Mouse (Mus musculus) heart, embryonic 15.5 days (tissue): ENCODE measurements around the gene Rag2. TPM values are rescaled to one million over a fixed set of nuclear protein-coding genes. Genes with fewer than 3 reads are reported as not detected.

Experiments
- ATAC-seq: fragments of 200-750 bp; cut with Nextera tagmentation; replicated peaks from 2 replicates; pipeline ENCODE4 v1.8.0; 2017; ENCODE audit warnings: low read depth, moderate TSS enrichment; ENCODE audit not compliant: insufficient number of reproducible peaks, insufficient read depth, low FRiP score
- H3K27ac ChIP-seq: fragments of 300-500 bp; sonication (generic); 2 replicates; pipeline ENCODE4 v1.5.1; 2015; ENCODE audit warnings: mild to moderate bottlenecking, inconsistent platforms
- H3K27me3 ChIP-seq: fragments of 300-500 bp; sonication (generic); 2 replicates; pipeline ENCODE4 v1.6.1; 2015; ENCODE audit warnings: inconsistent platforms
- H3K36me3 ChIP-seq: fragments of 300-500 bp; sonication (generic); 2 replicates; pipeline ENCODE4 v1.6.1; 2015; ENCODE audit warnings: mild to moderate bottlenecking, inconsistent platforms
- H3K4me1 ChIP-seq: fragments of 300-500 bp; sonication (generic); replicated peaks from 2 replicates; pipeline ENCODE4 v1.6.1; 2015; ENCODE audit warnings: inconsistent platforms
- H3K4me2 ChIP-seq: fragments of 300-500 bp; sonication (generic); 2 replicates; pipeline ENCODE4 v1.6.1; 2015; ENCODE audit warnings: inconsistent platforms, mild to moderate bottlenecking, moderate library complexity
- H3K4me3 ChIP-seq: fragments of 300-500 bp; sonication (generic); 2 replicates; pipeline ENCODE4 v1.5.1; 2015; ENCODE audit warnings: mild to moderate bottlenecking, inconsistent platforms
- H3K9ac ChIP-seq: fragments of 300-500 bp; sonication (generic); 2 replicates; pipeline ENCODE4 v1.6.1; 2015; ENCODE audit warnings: mild to moderate bottlenecking, inconsistent platforms
- H3K9me3 ChIP-seq: fragments of 300-500 bp; sonication (generic); replicated peaks from 2 replicates; pipeline ENCODE4 v1.6.1; 2016; ENCODE audit warnings: inconsistent platforms
- WGBS: fragments of 180-500 bp; shearing (Covaris S2); methylation state at CpG from one replicate; pipeline ENCODE4 v1.1.7; 2015; ENCODE audit warnings: mixed read lengths; 5-methylcytosine and 5-hydroxymethylcytosine counted together
- polyA plus RNA-seq: library from polyadenylated mRNA; unstranded; fragments of >200 nt; fragmentation: Nextera tagmentation; extraction: Ambion mirVana; gene quantifications from 2 replicates; pipeline ENCODE4 v1.2.1, GENCODE M21; 2015

Rag2 gene
- polyA plus RNA-seq, 1 experiment from 2014 or later = 0.64 TPM

DNA sequence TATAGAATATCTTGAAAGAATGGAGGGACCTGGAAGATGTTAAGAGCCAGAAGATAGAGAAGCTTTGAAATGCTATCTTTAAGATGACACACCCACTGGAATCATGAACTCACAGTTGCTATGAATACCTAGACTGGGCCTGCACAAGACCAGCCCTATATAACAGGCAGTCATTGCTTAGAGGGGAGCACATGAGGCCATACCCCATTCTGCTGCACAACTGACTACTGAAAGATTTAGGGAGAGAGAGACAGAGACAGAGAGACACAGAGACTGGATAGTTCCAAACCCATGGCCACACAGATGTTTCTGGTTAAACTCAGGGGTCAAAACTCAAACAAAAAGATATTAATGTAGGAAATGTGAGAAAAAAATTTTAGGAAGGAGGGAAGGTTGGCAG is 2.7 kb downstream of the Rag2 start:
- ATAC-seq = no peak
- no peak overlapping the region for H3K27ac ChIP-seq
- peaks cover 9% of the 10 kb centered on the region; the same call in 1 of the 2 replicates for H3K4me1 ChIP-seq
- no peak overlapping the region for H3K4me3 ChIP-seq
- no peaks in the 10 kb centered on the region for H3K27me3 ChIP-seq
- no peaks in the 10 kb centered on the region for H3K9me3 ChIP-seq
- H3K9ac ChIP-seq = no peak overlapping the region
- H3K36me3 ChIP-seq = no peaks in the 10 kb centered on the region
- H3K4me2 ChIP-seq = no peak overlapping the region

DNA sequence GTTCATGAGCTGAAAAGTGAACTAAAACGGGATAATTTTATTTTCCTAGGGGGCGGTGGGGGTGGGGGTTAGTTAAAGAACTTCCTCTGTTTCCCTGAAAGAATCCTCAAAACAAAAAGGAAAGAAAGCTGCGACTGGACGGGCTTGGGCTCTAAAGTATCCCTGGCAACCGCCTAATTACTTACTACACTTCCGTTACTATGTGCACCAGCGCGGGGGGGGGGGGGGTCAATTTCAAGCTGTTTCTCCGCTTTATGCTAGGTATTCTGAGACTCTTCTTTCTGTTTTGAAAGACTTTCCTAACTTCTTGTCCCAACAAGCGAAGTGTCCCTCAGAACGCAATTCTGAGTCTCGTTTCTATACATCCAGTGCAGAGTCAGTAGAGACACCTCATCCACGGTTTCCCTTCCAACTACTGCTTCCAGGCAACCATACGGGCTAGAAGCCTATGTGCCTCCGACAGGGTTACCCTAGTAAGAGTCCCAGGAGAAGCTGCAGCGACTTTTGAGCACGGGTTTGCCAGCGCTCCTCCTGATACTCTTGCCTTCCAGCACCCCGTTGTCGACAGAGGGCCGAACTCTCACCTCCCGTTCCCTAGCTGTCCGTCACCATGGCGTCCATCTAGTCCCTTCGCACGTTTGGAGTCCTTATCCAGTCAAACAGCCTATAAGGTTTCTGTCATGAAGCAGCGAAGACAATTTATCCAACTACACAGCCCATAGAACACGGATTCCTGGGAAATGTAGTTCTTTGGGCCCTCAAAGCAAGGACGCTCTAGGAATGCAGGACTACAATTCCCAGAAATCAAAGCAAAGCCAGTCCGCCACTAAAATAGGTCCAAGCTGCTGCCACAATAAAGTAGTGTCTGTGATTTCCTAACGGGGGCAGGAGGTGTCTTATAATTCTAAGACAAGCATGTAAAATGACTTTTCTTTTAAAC is 4.0 kb downstream of the Rag2 start:
- Histone ChIP-seq H3K9me3 (no peaks in the 10 kb centered on the region), H3K36me3 (no peaks in the 10 kb centered on the region), H3K27ac (peak overlapping the region; percentile 90), H3K4me1 (peaks cover 9% of the 10 kb centered on the region; the same call in 1 of the 2 replicates), H3K27me3 (no peaks in the 10 kb centered on the region), H3K9ac (peak overlapping the region; percentile 74), H3K4me3 (peak overlapping the region; percentile 92), H3K4me2 (peak overlapping the region; percentile 71)
- WGBS = 5% methylated on average over 31 of the region's 31 CpGs
- peak; percentile 98 for ATAC-seq

DNA sequence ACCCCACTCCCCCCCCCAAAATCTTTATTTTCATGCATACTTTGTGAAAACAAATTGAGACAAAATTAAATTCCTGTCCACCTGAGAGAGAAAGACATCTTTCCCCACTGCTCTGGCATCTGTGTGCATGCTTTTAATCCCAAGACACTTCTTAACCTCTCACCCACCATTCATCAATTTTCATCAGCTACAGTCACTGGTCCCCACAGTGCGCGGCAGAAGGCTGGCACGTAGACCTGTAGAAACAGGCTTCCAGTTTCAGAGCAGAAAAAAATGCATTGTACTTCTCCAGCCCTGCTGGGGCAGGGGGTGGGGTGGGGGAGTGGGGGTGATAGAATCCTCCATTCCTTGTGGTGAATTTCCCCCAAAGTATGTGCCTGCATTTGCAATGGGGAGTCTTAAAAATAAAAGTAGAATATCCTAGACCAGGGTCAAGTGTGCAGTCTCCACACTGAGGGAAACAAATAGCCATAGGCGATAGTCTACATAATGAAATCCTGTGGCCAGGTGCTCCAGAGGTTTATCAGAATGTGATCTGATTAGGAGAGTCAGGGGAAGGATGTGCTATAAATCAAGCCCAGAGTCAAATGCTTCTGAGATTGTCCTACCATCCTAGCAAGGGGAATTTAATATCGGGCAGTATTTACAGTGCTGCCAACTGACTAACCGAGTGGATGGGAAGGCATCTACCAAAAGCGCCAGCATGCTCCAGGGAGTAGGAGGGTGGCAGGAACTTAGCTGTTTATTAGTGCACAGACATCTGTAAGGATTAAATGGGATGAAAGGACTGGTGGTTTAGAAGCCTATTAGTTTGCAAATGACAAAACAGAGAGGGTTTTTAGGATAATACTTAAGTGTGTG is 14.7 kb downstream of the Rag2 start:
- no peak overlapping the region for H3K27ac ChIP-seq
- no peaks in the 10 kb centered on the region for H3K9me3 ChIP-seq
- no peak for ATAC-seq
- no peak overlapping the region for H3K4me2 ChIP-seq
- H3K9ac ChIP-seq = no peak overlapping the region
- no peaks in the 10 kb centered on the region for H3K27me3 ChIP-seq
- no peaks in the 10 kb centered on the region for H3K4me1 ChIP-seq
- H3K4me3 ChIP-seq = no peak overlapping the region
- H3K36me3 ChIP-seq = no peaks in the 10 kb centered on the region
- 62% methylated on average over 7 of the region's 7 CpGs for WGBS

DNA sequence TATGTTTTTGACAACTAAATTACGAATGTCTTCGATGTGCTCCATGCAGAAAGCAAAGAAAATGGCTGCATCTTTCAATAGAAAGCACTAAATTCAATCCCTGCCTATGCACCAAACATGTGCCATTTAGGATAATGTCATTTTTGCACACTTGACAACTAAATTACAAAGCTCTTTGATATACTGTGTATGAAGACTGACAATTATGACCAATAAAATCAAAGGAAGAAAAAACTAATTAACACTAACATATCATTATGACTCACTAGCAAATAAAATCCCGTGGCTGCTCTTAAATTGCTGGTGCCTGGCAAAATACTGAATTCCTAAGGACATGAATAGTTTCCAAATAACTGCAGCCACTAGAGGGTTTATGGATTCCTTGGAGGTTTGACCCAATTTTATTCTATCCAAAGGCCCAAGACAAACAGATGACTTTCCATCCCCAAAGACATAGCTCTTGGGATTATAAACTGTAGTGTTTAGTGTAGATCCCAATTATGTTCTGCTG is 15.4 kb downstream of the Rag2 start:
- ATAC-seq = no peak

DNA sequence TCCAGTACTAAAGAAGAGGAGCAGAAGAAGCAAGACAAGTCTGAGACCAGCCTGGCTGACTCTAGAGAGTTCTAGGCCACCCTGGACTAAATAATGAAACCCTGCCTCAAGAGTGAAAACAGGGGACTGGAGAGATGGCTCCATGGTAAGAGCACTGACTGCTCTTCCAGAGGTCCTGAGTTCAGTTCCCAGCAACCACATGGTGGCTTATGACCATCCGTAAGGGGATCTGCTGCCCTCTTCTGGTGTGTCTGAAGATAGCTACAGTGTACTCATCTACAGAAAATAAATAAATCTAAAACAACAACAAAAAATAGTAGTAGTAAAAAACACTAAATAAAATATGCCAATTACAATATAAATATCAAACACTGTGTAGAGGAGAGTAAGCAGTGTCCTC is 21.3 kb downstream of the Rag2 start:
- 93% methylated on average over 1 of the region's 1 CpGs for WGBS
- ATAC-seq = no peak
- H3K4me1 ChIP-seq = no peaks in the 10 kb centered on the region
- H3K4me2 ChIP-seq = no peak overlapping the region
- no peaks in the 10 kb centered on the region for H3K27me3 ChIP-seq
- H3K36me3 ChIP-seq = no peaks in the 10 kb centered on the region
- H3K4me3 ChIP-seq = no peak overlapping the region
- no peaks in the 10 kb centered on the region for H3K9me3 ChIP-seq
- no peak overlapping the region for H3K27ac ChIP-seq
- no peak overlapping the region for H3K9ac ChIP-seq

More for the DNA sequence above, 15.4 kb downstream of the Rag2 start:
- H3K27me3 ChIP-seq = no peaks in the 10 kb centered on the region
- no peaks in the 10 kb centered on the region for H3K9me3 ChIP-seq
- H3K4me1 ChIP-seq = no peaks in the 10 kb centered on the region
- H3K36me3 ChIP-seq = no peaks in the 10 kb centered on the region
- no peak overlapping the region for H3K27ac ChIP-seq
- no peak overlapping the region for H3K9ac ChIP-seq
- H3K4me2 ChIP-seq = no peak overlapping the region
- 72% methylated on average over 3 of the region's 3 CpGs for WGBS
- no peak overlapping the region for H3K4me3 ChIP-seq

DNA sequence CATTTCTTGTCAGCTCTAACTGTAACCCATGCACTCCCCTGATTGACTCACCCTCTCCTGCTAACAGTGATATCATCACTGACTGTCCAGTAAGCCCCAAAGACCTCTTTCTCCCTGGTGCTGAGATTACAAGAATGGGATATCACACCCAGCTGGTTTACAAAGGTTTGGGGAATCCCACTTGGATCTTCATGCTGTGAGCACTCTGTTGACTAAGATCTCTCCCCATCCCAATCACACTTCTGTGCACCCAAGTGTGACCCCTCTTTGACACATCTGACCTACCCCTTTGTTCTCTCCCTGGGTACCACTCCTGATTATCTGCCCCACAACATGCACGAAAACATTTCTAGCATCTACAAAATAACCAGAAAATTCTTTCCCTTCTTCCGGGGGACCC is 23.8 kb downstream of the Rag2 start:
- Histone ChIP-seq H3K9me3 (no peaks in the 10 kb centered on the region), H3K4me3 (peak overlapping the region; percentile 8; the same call in 1 of the 2 replicates), H3K9ac (no peak overlapping the region), H3K4me1 (no peaks in the 10 kb centered on the region), H3K27me3 (no peaks in the 10 kb centered on the region), H3K4me2 (no peak overlapping the region), H3K36me3 (no peaks in the 10 kb centered on the region), H3K27ac (no peak overlapping the region)
- WGBS = 75% methylated on average over 2 of the region's 2 CpGs
- no peak for ATAC-seq

DNA sequence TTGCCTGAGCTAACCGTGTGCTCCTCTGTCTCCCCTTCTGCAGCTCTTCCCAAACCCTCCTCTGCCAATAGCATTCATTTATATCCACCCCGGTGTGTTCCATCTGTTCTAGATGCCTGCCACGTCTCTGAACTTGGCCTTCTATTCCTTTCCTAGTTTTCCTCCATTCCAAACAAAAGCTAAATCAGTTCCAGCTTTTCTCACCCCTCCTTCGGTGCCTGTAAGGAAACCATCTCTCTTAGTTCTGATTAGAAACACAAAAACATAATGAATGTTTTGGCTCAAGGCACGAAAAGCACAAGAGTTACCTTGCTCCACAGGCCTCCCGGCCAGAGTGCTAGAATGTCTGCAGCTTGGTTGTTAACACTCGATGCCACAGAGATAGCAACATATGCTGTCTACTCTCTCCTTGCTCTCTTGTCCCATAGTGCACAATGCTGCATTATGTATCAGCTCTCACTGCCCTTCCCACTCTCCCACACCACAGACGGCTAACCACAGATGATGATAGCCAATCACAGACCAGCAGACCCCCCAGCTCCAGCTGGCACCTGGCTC is 24.7 kb downstream of the Rag2 start, which contains the start of the genes Rag1 and B230118H07Rik:
Gene Rag1 (minus strand): TSS at position 388 of the 558 bp plus-strand sequence.
Gene B230118H07Rik (minus strand): TSS at position 419 of the 558 bp plus-strand sequence.
- Histone ChIP-seq H3K9ac (no peak within 1 kb of the TSS), H3K9me3 (no peaks in the 10 kb centered on the region), H3K4me3 (peak within 1 kb of the TSS; percentile 8; the same call in 1 of the 2 replicates), H3K4me1 (no peaks in the 10 kb centered on the region), H3K4me2 (no peak within 1 kb of the TSS), H3K27me3 (no peaks in the 10 kb centered on the region), H3K27ac (no peak within 1 kb of the TSS), H3K36me3 (no peaks in the 10 kb centered on the region)
- WGBS = 27% methylated on average over 8 of the region's 8 CpGs
- ATAC-seq = no peak

DNA sequence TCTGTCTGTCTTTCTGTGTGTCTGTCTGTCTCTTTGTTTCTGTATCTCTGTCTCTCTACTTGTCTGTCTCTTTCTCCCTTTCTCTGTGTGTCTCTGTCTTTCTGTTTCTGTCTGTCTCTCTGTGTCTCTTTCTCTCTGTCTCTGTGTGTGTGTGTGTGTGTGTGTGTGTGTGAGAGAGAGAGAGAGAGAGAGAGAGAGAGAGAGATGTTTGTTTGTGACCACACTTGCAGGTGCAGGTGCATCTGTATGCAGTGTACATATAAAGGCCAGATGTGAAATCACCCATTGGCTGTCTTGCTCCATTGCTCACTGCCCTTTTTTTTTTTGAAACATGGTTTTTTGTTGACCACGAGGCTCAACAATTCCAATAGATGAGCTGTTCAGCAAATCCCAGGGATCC is 25.9 kb downstream of the Rag2 start:
- Histone ChIP-seq H3K27ac (no peak overlapping the region), H3K4me3 (no peak overlapping the region), H3K36me3 (no peaks in the 10 kb centered on the region), H3K4me2 (no peak overlapping the region), H3K4me1 (no peaks in the 10 kb centered on the region), H3K27me3 (no peaks in the 10 kb centered on the region), H3K9me3 (no peaks in the 10 kb centered on the region), H3K9ac (no peak overlapping the region)
- no peak for ATAC-seq
- WGBS = 53% methylated on average over 1 of the region's 1 CpGs

DNA sequence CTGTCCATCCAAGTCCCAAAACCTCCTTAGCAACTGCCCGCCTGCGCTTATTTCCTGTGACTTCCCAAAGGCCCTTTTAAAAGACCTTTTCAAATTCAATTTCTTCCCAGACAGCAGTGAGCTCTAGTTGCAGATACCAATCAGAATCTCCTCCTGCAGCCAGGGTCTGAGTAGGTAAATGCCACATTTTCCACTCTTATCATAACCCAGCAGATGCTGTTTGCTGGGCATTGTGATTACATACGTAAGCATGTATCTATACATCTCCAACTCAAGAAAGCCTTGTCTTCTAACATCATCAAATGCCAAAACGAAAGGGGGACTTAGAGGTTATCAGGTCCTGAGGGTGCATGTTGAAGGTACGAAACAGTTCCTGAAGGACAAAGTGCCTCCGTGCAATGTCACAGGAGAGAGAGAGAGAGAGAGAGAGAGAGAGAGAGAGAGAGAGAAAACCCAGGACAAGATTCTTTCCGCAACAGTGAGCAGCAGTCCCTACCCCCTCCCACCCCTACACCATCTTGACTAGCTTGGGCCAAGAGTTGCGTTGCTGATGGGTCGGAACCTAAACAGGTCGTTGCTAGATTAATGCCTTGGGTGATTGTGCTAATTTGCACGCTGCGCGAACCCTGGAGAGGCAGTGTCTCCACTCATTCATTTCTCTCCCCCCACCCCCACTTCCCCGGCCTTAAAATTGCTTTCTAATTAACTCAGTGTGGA is 27.8 kb downstream of the Rag2 start:
- Histone ChIP-seq H3K4me2 (peak overlapping the region; percentile 81), H3K9ac (peak overlapping the region; percentile 42)
- WGBS = 34% methylated on average over 14 of the region's 14 CpGs

DNA sequence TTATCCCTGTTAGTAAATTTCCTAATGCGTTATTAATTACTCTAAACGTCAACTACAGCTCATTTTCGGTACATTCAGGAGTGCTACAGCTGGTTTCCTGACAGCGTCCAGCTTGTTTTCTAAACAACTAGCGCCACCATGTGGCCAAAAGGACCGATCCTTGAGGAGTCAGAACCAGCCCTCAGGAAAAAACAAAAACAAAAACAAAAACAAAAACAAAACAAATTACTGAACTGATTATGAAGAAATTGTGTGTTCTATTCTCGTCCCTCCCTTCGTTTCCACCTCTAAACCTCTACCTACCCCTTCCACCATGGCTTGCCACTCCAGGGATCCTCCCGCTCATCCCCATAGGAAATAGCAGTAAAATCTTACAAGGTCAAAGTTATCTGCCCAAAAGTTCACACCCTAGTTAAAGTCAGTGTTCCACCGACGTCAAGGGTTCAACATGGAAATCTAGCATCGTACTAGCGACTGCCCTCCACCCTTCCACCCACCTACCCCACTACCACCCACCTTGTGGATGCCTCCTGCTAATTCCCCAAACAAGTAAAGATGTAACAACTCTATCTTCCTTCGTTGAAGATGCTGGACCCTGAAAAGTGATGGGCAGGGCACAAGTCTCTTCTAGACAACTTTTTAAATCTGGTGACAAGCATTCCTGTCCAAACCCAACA is 28.5 kb downstream of the Rag2 start:
- WGBS = 14% methylated on average over 14 of the region's 14 CpGs
- H3K27me3 ChIP-seq = no peaks in the 10 kb centered on the region
- H3K4me3 ChIP-seq = peak overlapping the region; percentile 42
- ATAC-seq = no peak
- no peak overlapping the region for H3K27ac ChIP-seq
- H3K36me3 ChIP-seq = no peaks in the 10 kb centered on the region
- H3K9me3 ChIP-seq = no peaks in the 10 kb centered on the region
- H3K4me2 ChIP-seq = peak overlapping the region; percentile 81
- H3K4me1 ChIP-seq = no peaks in the 10 kb centered on the region
- H3K9ac ChIP-seq = peak overlapping the region; percentile 42

More for the DNA sequence above, 27.8 kb downstream of the Rag2 start:
- no peaks in the 10 kb centered on the region for H3K9me3 ChIP-seq
- no peak overlapping the region for H3K27ac ChIP-seq
- H3K4me3 ChIP-seq = peak overlapping the region; percentile 42
- no peak for ATAC-seq
- H3K27me3 ChIP-seq = no peaks in the 10 kb centered on the region
- no peaks in the 10 kb centered on the region for H3K36me3 ChIP-seq
- no peaks in the 10 kb centered on the region for H3K4me1 ChIP-seq
